Mouse (Mus musculus) large intestine, adult 2 months (tissue): ENCODE results near the gene Klra8. TPM values are rescaled to one million over a fixed set of nuclear protein-coding genes. Genes with fewer than 3 reads are reported as not detected.
"Not testable (repeated sequence)": the region's sequence is repeated elsewhere in the genome, so short reads cannot be mapped to it uniquely, and the experiment has no call there.

Experiments used
- DNase-seq: peaks from one replicate; pipeline ENCODE4 v3.0.0-alpha.2; 2012; ENCODE audit warnings: low read depth, low spot score
- WGBS: fragments of 180-500 bp; shearing (Covaris S2); methylation state at CpG from one replicate; pipeline ENCODE4 v1.1.7; 2018; 5-methylcytosine and 5-hydroxymethylcytosine counted together
- polyA plus RNA-seq: library from polyadenylated mRNA; depleted of rRNA; stranded (reverse); fragments of >200 nt; gene quantifications from 2 replicates; pipeline ENCODE4 v1.2.3, GENCODE M21; 2012; rRNA removed

The Klra8 gene
- not detected in 2 replicates for polyA plus RNA-seq

DNA sequence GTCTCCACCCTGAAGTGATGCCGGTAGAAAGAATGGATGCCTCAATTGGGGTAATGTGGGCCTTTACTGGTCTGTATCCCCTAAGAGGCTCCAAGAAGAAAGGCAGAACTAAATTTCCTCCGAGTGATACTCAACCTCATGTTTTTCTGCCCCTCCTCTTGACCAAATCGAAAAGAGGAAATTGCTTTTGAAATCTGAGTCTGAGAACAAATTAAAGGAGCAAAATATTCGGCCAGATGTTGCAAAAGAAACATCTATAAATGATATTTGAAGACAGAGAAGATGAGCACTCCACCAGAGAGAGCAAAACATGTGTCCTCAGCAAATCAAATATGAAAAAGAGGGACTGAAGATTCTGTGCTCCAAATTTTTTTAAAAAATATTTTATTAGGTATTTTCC lies at the start of gene Klra8:
Gene Klra8, minus strand, starts transcription at position 101 of the 400 bp plus-strand sequence.
- WGBS = 58% methylated on average over 4 of the region's 4 CpGs

GRCm38 (mm10) chr6:130110485-130110884 lies 19.2 kb downstream of the Klra8 start:
- 86% methylated on average over 1 of the region's 1 CpGs for WGBS
- DNase-seq = no peak

More for the DNA sequence above, at the start of gene Klra8:
- not testable (repeated sequence) for DNase-seq

DNA sequence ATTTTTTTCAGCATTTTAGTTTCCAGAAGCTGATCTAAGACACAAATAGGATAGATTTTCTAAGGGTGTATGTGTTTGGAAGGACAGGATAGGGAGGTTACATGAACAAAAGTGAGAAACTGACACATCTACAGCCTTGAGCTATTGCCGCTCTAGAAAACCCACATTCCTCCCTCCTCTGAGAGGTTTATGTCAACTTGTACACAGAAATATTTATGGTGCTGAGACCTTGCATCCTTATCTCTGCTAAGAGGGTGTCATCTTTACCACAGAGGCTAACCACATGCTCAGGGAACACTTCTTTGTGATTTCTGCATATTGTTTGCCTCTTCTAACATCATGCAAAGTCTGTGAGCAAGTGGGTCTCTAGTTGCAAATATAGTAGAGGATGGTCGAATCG lies 27.0 kb downstream of the Klra8 start:
- not testable (repeated sequence) for DNase-seq
- WGBS = 81% methylated on average over 3 of the region's 3 CpGs

GRCm38 (mm10) chr6:130092336-130092948 lies 37.3 kb downstream of the Klra8 start:
- 72% methylated on average over 5 of the region's 5 CpGs for WGBS
- no peak for DNase-seq

GRCm38 (mm10) chr6:130067171-130067570 lies 62.5 kb downstream of the Klra8 start, which contains the start of gene Klra4:
Klra4 (minus strand) TSS chr6:130067271.
- 48% methylated on average over 1 of the region's 1 CpGs for WGBS
- not testable (repeated sequence) for DNase-seq

Other genes with a start within 250 kb of the Klra8 start
- gene Klra5, start 212.2 kb downstream of the Klra8 start, polyA plus RNA-seq = 0.16 TPM in 1 of 2 replicates, not detected in the other
- not detected in 2 replicates for gene Klra6, start 102.9 kb downstream of the Klra8 start, polyA plus RNA-seq
- not detected in 2 replicates for gene Klra4, start 62.6 kb downstream of the Klra8 start, polyA plus RNA-seq
- gene Klra9, start 63.2 kb upstream of the Klra8 start, polyA plus RNA-seq = not detected in 2 replicates
- gene Klra7, start 103.4 kb upstream of the Klra8 start, polyA plus RNA-seq = not detected in 2 replicates
- not detected in 2 replicates for gene Klra10, start 152.0 kb upstream of the Klra8 start, polyA plus RNA-seq
- not detected in 2 replicates for gene Klra3, start 207.7 kb upstream of the Klra8 start, polyA plus RNA-seq